Mouse (Mus musculus) testis, adult 10 weeks (tissue): ENCODE results near the gene Gm21973. TPM values are rescaled to one million over a fixed set of nuclear protein-coding genes. Genes with fewer than 3 reads are reported as not detected.

Experiments used
- polyA plus RNA-seq: library from polyadenylated mRNA; stranded (reverse); fragments of 350-450 nt; fragmentation: Illumina TruSeq; extraction: RNeasy Lipid Tissue Mini Kit (QIAGEN cat#74804); gene quantifications from one replicate; pipeline ENCODE4 v1.2.3, GENCODE M21; 2014; ENCODE audit warnings: low read depth, low replicate concordance

The Gm21973 gene
- not detected for polyA plus RNA-seq

GRCm38 (mm10) chr15:10325080-10325479 is at the start of gene Gm21973:
Gm21973 (plus strand) TSS chr15:10325380.

DNA sequence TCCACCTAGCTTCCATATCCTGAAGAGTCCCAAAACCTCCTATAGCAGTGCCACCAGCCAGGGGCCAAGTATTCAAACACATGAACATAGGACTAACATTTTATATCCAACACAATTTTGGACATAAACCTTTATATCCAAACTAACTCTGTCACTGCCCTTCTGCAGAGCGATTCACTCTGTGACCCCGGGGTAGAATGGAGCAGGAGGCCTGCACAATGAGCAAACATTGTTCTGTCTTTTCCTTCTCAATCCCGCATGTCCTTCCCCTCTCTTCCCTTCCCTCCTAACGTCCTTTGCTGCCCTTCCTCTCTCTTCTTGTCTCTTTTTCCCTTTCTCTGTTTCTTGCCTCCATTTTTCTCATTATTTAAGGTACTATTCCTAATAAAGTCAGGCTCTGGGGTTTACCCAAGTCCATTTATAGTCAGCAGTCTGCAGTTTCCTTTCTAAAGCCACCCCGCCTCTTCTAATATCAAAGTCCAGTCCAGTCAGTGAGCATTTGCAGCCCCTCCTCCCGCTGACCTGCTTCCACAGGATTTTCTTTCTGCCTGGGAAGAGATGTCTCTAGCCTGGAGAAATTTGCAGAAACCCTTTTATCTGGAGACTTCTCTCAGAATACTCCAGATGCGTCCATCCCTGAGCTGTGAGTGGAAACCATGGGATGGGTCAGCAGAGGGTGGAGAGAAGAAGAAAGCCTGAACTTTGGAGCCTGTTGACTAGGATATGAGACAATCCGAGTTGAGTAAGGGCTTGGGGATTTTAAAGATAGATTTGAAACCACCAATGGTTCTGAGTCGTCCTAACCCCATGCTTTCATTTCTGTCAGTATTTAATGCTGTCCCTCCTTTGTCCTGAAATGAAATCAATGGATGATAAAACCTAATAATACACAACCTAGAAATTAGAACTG is 33.1 kb downstream of the Gm21973 start, which contains the start of gene Agxt2:
TSS of gene Agxt2 (plus strand) at position 494 of the 910 bp plus-strand sequence.

Other genes with a start within 250 kb of the Gm21973 start
- gene Prlr, start 148.1 kb upstream of the Gm21973 start, polyA plus RNA-seq, result 41.8 TPM
- gene Agxt2, start 33.2 kb downstream of the Gm21973 start, polyA plus RNA-seq, result 0.08 TPM
- 218 TPM for gene Dnajc21, start 145.1 kb downstream of the Gm21973 start, polyA plus RNA-seq
- 145 TPM for gene Brix1, start 160.6 kb downstream of the Gm21973 start, polyA plus RNA-seq
- gene Rad1, start 160.6 kb downstream of the Gm21973 start, polyA plus RNA-seq, result 18.1 TPM
- gene Ttc23l, start 233.3 kb downstream of the Gm21973 start, polyA plus RNA-seq, result 353 TPM